ENCODE assay signal across 1 mouse cellular context in the genomic region with DNA sequence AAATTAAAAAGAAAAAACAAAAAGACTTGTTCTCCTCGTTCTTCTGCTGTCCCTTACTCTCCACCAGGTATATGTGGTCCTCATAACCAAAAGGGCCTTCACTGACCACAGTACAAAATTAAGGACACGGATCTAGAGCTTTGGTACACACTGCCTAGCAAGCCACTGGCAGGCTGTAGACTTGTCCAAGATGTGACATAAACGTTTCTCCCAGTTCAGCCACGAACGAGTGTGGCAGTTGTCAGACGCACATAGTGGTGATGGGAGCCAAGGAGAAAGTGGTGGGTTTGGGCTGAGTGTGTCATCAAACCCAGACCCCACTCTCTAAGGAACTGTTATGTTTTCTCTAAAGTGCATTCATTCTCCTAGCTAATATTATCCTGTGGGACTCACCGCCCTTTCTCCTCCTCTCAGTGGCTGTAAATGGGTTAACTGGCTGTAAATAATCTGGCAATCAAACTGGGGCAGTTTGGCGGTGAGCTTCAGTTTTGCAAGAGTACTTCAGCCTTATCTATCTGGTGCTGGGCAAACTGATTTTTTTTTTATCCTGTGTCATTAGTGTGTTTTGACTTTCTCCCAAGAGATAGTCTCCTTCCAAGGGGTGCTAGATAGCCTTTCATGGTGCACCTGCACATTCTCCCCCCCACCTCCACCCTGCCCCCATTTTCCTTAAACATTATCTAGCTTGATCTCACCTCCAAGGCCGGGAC.
A peak's percentile ranks its signal among the peaks of the same experiment; 100 is the strongest.
TF ChIP-seq lines count a peak whose summit lies in the region.

No protein-coding gene starts in this region.

TF ChIP-seq in MEL, 35 proteins besides CTCF, POLR2A, EP300 and RAD21:
- TF ChIP-seq CHD2 (IDR thresholded peaks at IDR 0.05; ENCODE audit: low read length) (no peak; the same call in 1 of the 2 replicates), MAX (IDR thresholded peaks at IDR 0.05; ENCODE audit: low read length) (peak; percentile 64; the same call in 1 of the 2 replicates), ELF1 (IDR thresholded peaks at IDR 0.05; ENCODE audit: low read depth, low read length) (no peak), TBP (IDR thresholded peaks at IDR 0.05; ENCODE audit: low read depth, low read length) (no peak), BHLHE40 (IDR thresholded peaks at IDR 0.05; ENCODE audit: borderline replicate concordance, low read depth, low read length) (peak; percentile 77; the same call in 1 of the 2 replicates), RCOR1 (IDR thresholded peaks at IDR 0.05; ENCODE audit: low read depth, low read length) (peak; percentile 100), USF1 (IDR thresholded peaks at IDR 0.05; ENCODE audit: low read depth, low read length) (no peak), MXI1 (IDR thresholded peaks at IDR 0.05; ENCODE audit: low read depth, low read length) (peak; percentile 82), NRF1 (IDR thresholded peaks at IDR 0.05; ENCODE audit: insufficient read depth, low read depth, low read length, poor library complexity, severe bottlenecking) (no peak), ZMIZ1 (IDR thresholded peaks at IDR 0.05; ENCODE audit: low read depth, low read length) (no peak), JUND (IDR thresholded peaks at IDR 0.05; ENCODE audit: low read depth, low read length) (no peak), TCF12 (IDR thresholded peaks at IDR 0.05; ENCODE audit: low read depth, low read length) (peak; percentile 97), USF2 (IDR thresholded peaks at IDR 0.05; ENCODE audit: borderline replicate concordance in 1 of 2, insufficient read depth in 1 of 2, low read depth in 1 of 2, low read length in 2 of 2) (no peak), MEF2A (IDR thresholded peaks at IDR 0.05; ENCODE audit: extremely low read depth, insufficient replicate concordance, low read depth, low read length, poor library complexity, severe bottlenecking) (0 out of 2 replicates have a peak, but pooled peaks have one; percentile 20), ZNF384 (IDR thresholded peaks at IDR 0.05; ENCODE audit: low read depth, low read length) (peak; percentile 92), ZC3H11A (IDR thresholded peaks at IDR 0.05; ENCODE audit: low read depth, low read length) (peak; percentile 4; the same call in 1 of the 2 replicates), TAL1 (IDR thresholded peaks at IDR 0.05; ENCODE audit: low read length) (no peak; the same call in 1 of the 2 replicates), UBTF (IDR thresholded peaks at IDR 0.05; ENCODE audit: borderline replicate concordance, insufficient read depth, low read depth, low read length) (no peak), HCFC1 (IDR thresholded peaks at IDR 0.05; ENCODE audit: low read depth, low read length) (peak; percentile 49), SIN3A (IDR thresholded peaks at IDR 0.05; ENCODE audit: low read length) (peak; percentile 92), GATA1 (IDR thresholded peaks at IDR 0.05; ENCODE audit: low read depth, low read length) (peak; percentile 99), MAFK (IDR thresholded peaks at IDR 0.05; ENCODE audit: borderline replicate concordance, low read depth, low read length) (peak; percentile 75; the same call in 1 of the 2 replicates), CHD1 (IDR thresholded peaks at IDR 0.05; ENCODE audit: low read depth, low read length) (no peak), NELFE (IDR thresholded peaks at IDR 0.05; ENCODE audit: low read depth, low read length) (no peak), SMC3 (IDR thresholded peaks at IDR 0.05; ENCODE audit: low read depth, low read length) (no peak), KAT2A (conservative IDR thresholded peaks at IDR 0.05; ENCODE audit: low read depth, low read length) (no peak), GABPA (IDR thresholded peaks at IDR 0.05; ENCODE audit: low read depth, low read length) (no peak), ZKSCAN1 (IDR thresholded peaks at IDR 0.05; ENCODE audit: low read depth, low read length) (no peak), POLR2AphosphoS2 (IDR thresholded peaks at IDR 0.05; ENCODE audit: low read length) (no peak), POLR2AphosphoS5 (IDR thresholded peaks at IDR 0.05; ENCODE audit: borderline replicate concordance, low read depth, low read length) (no peak), ETS1 (IDR thresholded peaks at IDR 0.05; ENCODE audit: low read depth, low read length) (peak; percentile 91), MYB (IDR thresholded peaks at IDR 0.05; ENCODE audit: low read depth, low read length) (peak; percentile 94), MYC (IDR thresholded peaks at IDR 0.05; ENCODE audit: low read depth, low read length) (peak; percentile 61; the same call in 1 of the 2 replicates), MAZ (IDR thresholded peaks at IDR 0.05; ENCODE audit: low read depth, low read length) (peak; percentile 83), E2F4 (IDR thresholded peaks at IDR 0.05; ENCODE audit: borderline replicate concordance, low read depth, low read length) (no peak)
